Mouse (Mus musculus): ENCODE data around the gene Pcyox1. TPM values are rescaled to one million over a fixed set of nuclear protein-coding genes. Genes with fewer than 3 reads are reported as not detected.

Pcyox1 gene
- polyA plus RNA-seq, 1 experiment from 2014 or later = 88.4 TPM

DNA sequence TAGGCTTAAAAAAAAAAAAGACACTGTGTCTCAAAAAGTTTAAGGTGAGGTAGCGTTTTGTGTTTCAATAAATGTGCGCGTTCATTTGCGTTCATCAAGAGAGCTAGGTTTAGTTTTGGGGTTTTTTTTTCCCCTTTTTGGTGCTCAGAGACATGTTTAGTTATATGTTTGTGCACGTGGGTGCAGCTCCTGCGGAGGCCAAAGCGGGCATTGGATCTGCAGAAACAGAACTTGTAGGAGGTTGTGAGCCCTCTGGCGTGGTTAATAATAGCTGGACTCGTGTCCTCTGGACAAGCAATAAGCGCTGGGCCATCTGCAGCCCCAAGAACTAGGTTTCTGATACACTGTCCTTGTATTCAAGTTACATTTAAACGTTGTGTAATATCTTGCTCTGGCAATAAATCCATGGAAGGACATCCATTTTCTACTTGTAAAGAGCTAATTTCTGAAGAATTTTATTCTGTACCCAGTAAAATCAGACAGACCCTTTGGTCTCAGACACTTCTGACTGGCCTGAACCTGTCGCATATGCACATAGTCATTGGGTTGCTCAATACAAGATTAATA, 24.9 kb downstream of the Pcyox1 start:
- Histone ChIP-seq H3K9me3 (ENCODE audit: control insufficient read depth, low read length) (no peaks in the 10 kb centered on the region), H3K4me2 (ENCODE audit: low read length) (peak overlapping the region; percentile 91), H3K27ac (ENCODE audit: low read depth, low read length) (no peak overlapping the region), H3K4me3 (ENCODE audit: low read length) (peak overlapping the region; percentile 71), H3K36me3 (ENCODE audit: control insufficient read depth, insufficient read depth, low read length) (peaks cover 9% of the 10 kb centered on the region), H3K4me1 (ENCODE audit: control insufficient read depth, insufficient read depth, low read depth, low read length) (peaks cover 17% of the 10 kb centered on the region), H3K27me3 (replicated peaks; ENCODE audit: control insufficient read depth, insufficient read depth, low read length) (no peaks in the 10 kb centered on the region), H3K9ac (ENCODE audit: low read depth, low read length) (peak overlapping the region; percentile 84)
- ATAC-seq = no peak
- WGBS = 5% methylated on average over 12 of the region's 12 CpGs

- WGBS = under 1% methylated on average over 50 of the region's 50 CpGs
- Histone ChIP-seq H3K4me2 (ENCODE audit: low read length) (peak overlapping the region; percentile 91), H3K4me3 (ENCODE audit: low read length) (peak overlapping the region; percentile 71), H3K4me1 (ENCODE audit: control insufficient read depth, insufficient read depth, low read depth, low read length) (peaks cover 23% of the 10 kb centered on the region), H3K9ac (ENCODE audit: low read depth, low read length) (peak overlapping the region; percentile 84), H3K27me3 (replicated peaks; ENCODE audit: control insufficient read depth, insufficient read depth, low read length) (no peaks in the 10 kb centered on the region), H3K36me3 (ENCODE audit: control insufficient read depth, insufficient read depth, low read length) (peaks cover 3% of the 10 kb centered on the region), H3K9me3 (ENCODE audit: control insufficient read depth, low read length) (no peaks in the 10 kb centered on the region), H3K27ac (ENCODE audit: low read depth, low read length) (peak overlapping the region; percentile 91)
- ATAC-seq = peak; percentile 98
Measured at GRCm38 (mm10) chr6:86371340-86371911, 25.5 kb downstream of the Pcyox1 start.

DNA sequence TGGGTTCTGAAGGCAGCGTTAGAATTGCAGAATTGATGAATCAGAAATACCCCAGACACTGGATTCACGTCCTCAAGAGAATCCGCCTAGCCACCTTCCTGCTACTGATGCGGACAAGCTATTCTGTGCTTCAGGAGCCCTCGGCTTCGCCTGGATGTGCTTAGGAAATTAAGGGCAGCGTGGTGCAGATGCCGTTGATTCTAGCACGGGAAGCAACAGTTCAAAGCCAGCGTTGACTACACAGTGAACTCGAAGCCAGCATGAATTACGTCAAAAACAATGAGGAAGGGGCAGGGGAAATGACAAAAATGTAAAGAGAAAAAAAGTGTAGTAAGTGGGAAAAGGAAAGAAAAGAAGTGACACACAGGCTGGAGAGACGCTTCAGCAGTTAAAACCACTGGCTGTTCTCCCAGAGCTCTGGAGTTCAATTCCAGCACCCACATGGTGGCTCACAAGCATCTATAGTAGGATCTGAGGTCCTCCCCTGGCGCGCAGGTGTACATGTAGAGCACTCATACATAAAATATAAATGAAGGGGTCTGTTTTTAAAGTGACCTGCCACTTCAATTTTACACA, 26.1 kb downstream of the Pcyox1 start, which contains the start of gene Snrpg:
Gene Snrpg (plus strand): TSS at position 541 of the 576 bp plus-strand sequence.
- peaks cover 26% of the 10 kb centered on the region for H3K4me1 ChIP-seq (ENCODE audit: control insufficient read depth, insufficient read depth, low read depth, low read length)
- H3K4me2 ChIP-seq (ENCODE audit: low read length) = peak within 1 kb of the TSS; percentile 91
- peak within 1 kb of the TSS; percentile 91 for H3K27ac ChIP-seq (ENCODE audit: low read depth, low read length)
- no peaks in the 10 kb centered on the region for H3K27me3 ChIP-seq (replicated peaks; ENCODE audit: control insufficient read depth, insufficient read depth, low read length)
- peak; percentile 55; the same call in 1 of the 2 replicates for ATAC-seq
- H3K4me3 ChIP-seq (ENCODE audit: low read length) = peak within 1 kb of the TSS; percentile 71
- H3K9me3 ChIP-seq (ENCODE audit: control insufficient read depth, low read length) = no peaks in the 10 kb centered on the region
- WGBS = 16% methylated on average over 15 of the region's 15 CpGs
- peak within 1 kb of the TSS; percentile 84 for H3K9ac ChIP-seq (ENCODE audit: low read depth, low read length)
- no peaks in the 10 kb centered on the region for H3K36me3 ChIP-seq (ENCODE audit: control insufficient read depth, insufficient read depth, low read length)

DNA sequence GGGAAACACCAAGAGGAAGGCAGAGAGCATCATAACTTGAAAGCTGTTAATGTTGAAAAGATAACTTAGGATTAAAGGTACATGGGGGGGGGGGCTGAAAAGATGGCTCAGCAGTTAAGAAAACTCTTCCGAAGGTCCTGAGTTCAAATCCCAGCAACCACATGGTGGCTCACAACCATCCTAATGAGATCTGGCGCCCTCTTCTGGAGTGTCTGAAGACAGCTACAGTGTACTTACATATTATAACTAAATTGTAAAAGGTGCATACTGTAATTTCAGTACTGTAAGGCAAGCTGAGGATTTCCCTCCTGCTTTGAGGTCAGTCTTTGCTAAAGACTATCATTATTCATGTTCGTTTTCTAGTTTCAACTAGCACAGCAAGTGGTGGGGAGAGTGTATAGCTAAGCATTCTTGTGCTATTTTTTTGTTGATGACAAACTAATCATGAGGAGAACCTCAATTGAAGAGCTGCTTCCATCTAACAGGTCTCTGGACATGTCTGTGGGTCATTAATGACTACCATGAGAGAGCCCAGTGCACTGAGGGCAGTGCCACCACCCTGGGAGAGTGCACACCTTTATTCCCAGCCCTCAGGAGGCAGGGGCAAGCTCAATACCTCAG, 26.8 kb downstream of the Pcyox1 start:
- H3K27ac ChIP-seq (ENCODE audit: low read depth, low read length) = peak overlapping the region; percentile 91
- peak overlapping the region; percentile 91 for H3K4me2 ChIP-seq (ENCODE audit: low read length)
- no peak for ATAC-seq
- H3K4me1 ChIP-seq (ENCODE audit: control insufficient read depth, insufficient read depth, low read depth, low read length) = peaks cover 26% of the 10 kb centered on the region
- H3K36me3 ChIP-seq (ENCODE audit: control insufficient read depth, insufficient read depth, low read length) = no peaks in the 10 kb centered on the region
- no peaks in the 10 kb centered on the region for H3K9me3 ChIP-seq (ENCODE audit: control insufficient read depth, low read length)
- no peaks in the 10 kb centered on the region for H3K27me3 ChIP-seq (replicated peaks; ENCODE audit: control insufficient read depth, insufficient read depth, low read length)
- no peak overlapping the region for H3K4me3 ChIP-seq (ENCODE audit: low read length)
- peak overlapping the region; percentile 71; the same call in 1 of the 2 replicates for H3K9ac ChIP-seq (ENCODE audit: low read depth, low read length)
- WGBS = 59% methylated on average over 3 of the region's 3 CpGs

- WGBS = 79% methylated on average over 5 of the region's 5 CpGs
Measured at GRCm38 (mm10) chr6:86368479-86368878, 28.5 kb downstream of the Pcyox1 start.

GRCm38 (mm10) chr6:86366853-86367249, 30.1 kb downstream of the Pcyox1 start:
- Histone ChIP-seq H3K9ac (ENCODE audit: low read depth, low read length) (peak overlapping the region; percentile 68; the same call in 1 of the 2 replicates), H3K9me3 (ENCODE audit: control insufficient read depth, low read length) (no peaks in the 10 kb centered on the region), H3K4me3 (ENCODE audit: low read length) (peak overlapping the region; percentile 53), H3K36me3 (ENCODE audit: control insufficient read depth, insufficient read depth, low read length) (no peaks in the 10 kb centered on the region), H3K27me3 (replicated peaks; ENCODE audit: control insufficient read depth, insufficient read depth, low read length) (no peaks in the 10 kb centered on the region), H3K4me1 (ENCODE audit: control insufficient read depth, insufficient read depth, low read depth, low read length) (peaks cover 20% of the 10 kb centered on the region), H3K27ac (ENCODE audit: low read depth, low read length) (no peak overlapping the region; the same call in 1 of the 2 replicates), H3K4me2 (ENCODE audit: low read length) (peak overlapping the region; percentile 97)
- no peak for ATAC-seq
- 67% methylated on average over 2 of the region's 2 CpGs for WGBS

More at GRCm38 (mm10) chr6:86368479-86368878, 28.5 kb downstream of the Pcyox1 start:
- no peak for ATAC-seq
- Histone ChIP-seq H3K36me3 (ENCODE audit: control insufficient read depth, insufficient read depth, low read length) (no peaks in the 10 kb centered on the region), H3K4me3 (ENCODE audit: low read length) (no peak overlapping the region), H3K27ac (ENCODE audit: low read depth, low read length) (no peak overlapping the region), H3K27me3 (replicated peaks; ENCODE audit: control insufficient read depth, insufficient read depth, low read length) (no peaks in the 10 kb centered on the region), H3K9ac (ENCODE audit: low read depth, low read length) (no peak overlapping the region), H3K4me1 (ENCODE audit: control insufficient read depth, insufficient read depth, low read depth, low read length) (peaks cover 31% of the 10 kb centered on the region), H3K4me2 (ENCODE audit: low read length) (no peak overlapping the region), H3K9me3 (ENCODE audit: control insufficient read depth, low read length) (no peaks in the 10 kb centered on the region)

- Histone ChIP-seq H3K4me3 (ENCODE audit: low read length) (peak overlapping the region; percentile 53), H3K9ac (ENCODE audit: low read depth, low read length) (peak overlapping the region; percentile 68), H3K36me3 (ENCODE audit: control insufficient read depth, insufficient read depth, low read length) (no peaks in the 10 kb centered on the region), H3K4me2 (ENCODE audit: low read length) (peak overlapping the region; percentile 97), H3K27me3 (replicated peaks; ENCODE audit: control insufficient read depth, insufficient read depth, low read length) (no peaks in the 10 kb centered on the region), H3K4me1 (ENCODE audit: control insufficient read depth, insufficient read depth, low read depth, low read length) (peaks cover 20% of the 10 kb centered on the region), H3K9me3 (ENCODE audit: control insufficient read depth, low read length) (no peaks in the 10 kb centered on the region), H3K27ac (ENCODE audit: low read depth, low read length) (peak overlapping the region; percentile 73)
- no peak for ATAC-seq
- 32% methylated on average over 25 of the region's 25 CpGs for WGBS
Measured at GRCm38 (mm10) chr6:86366125-86366852, 30.7 kb downstream of the Pcyox1 start.

DNA sequence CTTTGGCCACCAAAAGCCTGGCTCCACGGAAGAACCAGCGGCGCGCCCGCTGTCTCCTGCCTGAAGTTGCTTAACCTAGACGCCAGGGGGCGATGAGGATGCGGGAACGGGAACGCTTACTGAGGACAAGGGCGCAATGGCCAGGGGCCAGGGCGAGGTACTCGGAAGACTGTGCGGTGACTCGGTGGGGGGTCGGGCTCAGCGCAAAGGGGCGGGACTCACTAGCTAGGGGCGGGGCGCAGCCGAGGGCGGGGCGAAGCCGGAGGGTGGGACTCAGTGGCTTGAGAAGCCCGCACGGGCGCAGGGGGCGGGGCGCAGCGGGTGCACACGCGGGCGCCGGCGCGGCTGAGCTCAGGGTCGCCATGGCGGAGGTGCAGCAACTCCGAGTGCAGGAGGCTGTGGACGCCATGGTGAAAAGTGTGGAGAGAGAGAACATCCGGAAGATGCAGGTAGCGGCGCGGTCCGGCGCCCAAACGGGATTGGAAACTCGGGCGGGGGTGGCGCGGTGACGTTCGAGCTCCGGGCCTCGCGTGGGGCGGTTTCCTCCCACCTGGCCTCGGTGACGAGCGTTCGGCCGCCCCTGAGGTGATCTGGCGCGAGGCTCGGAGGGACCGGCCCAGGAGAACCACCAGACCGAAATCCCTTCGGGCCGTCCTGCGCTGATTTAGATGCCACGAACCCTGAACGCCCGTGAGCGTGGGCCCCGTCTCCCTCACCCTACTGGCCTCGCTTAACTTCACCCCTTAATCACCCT, 31.4 kb downstream of the Pcyox1 start, which contains the start of gene Fam136a:
Gene Fam136a (plus strand): TSS at position 276 of the 754 bp plus-strand sequence.
- under 1% methylated on average over 61 of the region's 76 CpGs for WGBS
- Histone ChIP-seq H3K4me3 (ENCODE audit: low read length) (peak within 1 kb of the TSS; percentile 53), H3K9ac (ENCODE audit: low read depth, low read length) (peak within 1 kb of the TSS; percentile 68), H3K9me3 (ENCODE audit: control insufficient read depth, low read length) (no peaks in the 10 kb centered on the region), H3K4me2 (ENCODE audit: low read length) (peak within 1 kb of the TSS; percentile 97), H3K4me1 (ENCODE audit: control insufficient read depth, insufficient read depth, low read depth, low read length) (peaks cover 17% of the 10 kb centered on the region), H3K36me3 (ENCODE audit: control insufficient read depth, insufficient read depth, low read length) (no peaks in the 10 kb centered on the region), H3K27me3 (replicated peaks; ENCODE audit: control insufficient read depth, insufficient read depth, low read length) (no peaks in the 10 kb centered on the region), H3K27ac (ENCODE audit: low read depth, low read length) (peak within 1 kb of the TSS; percentile 73)
- peak; percentile 93 for ATAC-seq

All from hindbrain, embryonic 16.5 days (tissue).